Mouse (Mus musculus) heart, postnatal 0 days (tissue): ENCODE measurements around the gene Adamtsl1. TPM values are rescaled to one million over a fixed set of nuclear protein-coding genes. Genes with fewer than 3 reads are reported as not detected.

Experiments
- ATAC-seq: fragments of 200-750 bp; cut with Nextera tagmentation; 2 replicates; pipeline ENCODE4 v1.8.0; 2017; ENCODE audit warnings: low read depth, moderate number of reproducible peaks, moderate library complexity; ENCODE audit not compliant: insufficient read depth
- DNase-seq: peaks from one replicate; pipeline ENCODE4 v3.0.0-alpha.2; 2016; ENCODE audit warnings: low spot score
- H3K27ac ChIP-seq: fragments of 300-500 bp; sonication (generic); 2 replicates; pipeline ENCODE4 v1.5.1; 2014; ENCODE audit warnings: low read depth, mild to moderate bottlenecking
- H3K27me3 ChIP-seq: fragments of 300-500 bp; sonication (generic); 2 replicates; pipeline ENCODE4 v1.6.1; 2014; ENCODE audit warnings: low read length, mixed read lengths; ENCODE audit not compliant: control insufficient read depth, insufficient read depth
- H3K36me3 ChIP-seq: fragments of 300-500 bp; sonication (generic); replicated peaks from 2 replicates; pipeline ENCODE4 v1.6.1; 2014; ENCODE audit warnings: low read length, mixed read lengths; ENCODE audit not compliant: control insufficient read depth, insufficient read depth
- H3K4me1 ChIP-seq: fragments of 300-500 bp; sonication (generic); 2 replicates; pipeline ENCODE4 v1.6.1; 2014; ENCODE audit warnings: antibody characterized with exemption; ENCODE audit not compliant: control insufficient read depth, insufficient read depth
- H3K4me2 ChIP-seq: fragments of 300-500 bp; sonication (generic); 2 replicates; pipeline ENCODE4 v1.6.1; 2014; ENCODE audit warnings: low read depth, mild to moderate bottlenecking, low read length, moderate library complexity
- H3K4me3 ChIP-seq: fragments of 300-500 bp; sonication (generic); 2 replicates; pipeline ENCODE4 v1.5.1; 2014; ENCODE audit warnings: low read depth, low read length
- H3K9ac ChIP-seq: fragments of 300-500 bp; sonication (generic); replicated peaks from 2 replicates; pipeline ENCODE4 v1.6.1; 2014; ENCODE audit warnings: low read depth, low read length, mixed read lengths
- H3K9me3 ChIP-seq: fragments of 300-500 bp; sonication (generic); replicated peaks from 2 replicates; pipeline ENCODE4 v1.6.1; 2016; ENCODE audit warnings: low read length; ENCODE audit not compliant: control insufficient read depth
- CTCF ChIP-seq: IDR thresholded peaks from 2 replicates; pipeline ENCODE4 v1.5.1; 2016; ENCODE audit warnings: antibody characterized with exemption, control low read depth, low read depth
- EP300 ChIP-seq: IDR thresholded peaks from 2 replicates; pipeline ENCODE4 v1.6.1; 2016; ENCODE audit warnings: antibody characterized with exemption, low read depth
- WGBS: fragments of 180-500 bp; shearing (Covaris S2); extraction: QIAGEN DNeasy Blood & Tissue Kit; methylation state at CpG from one replicate; pipeline ENCODE4 v1.1.7; 2014; 5-methylcytosine and 5-hydroxymethylcytosine counted together
- polyA plus RNA-seq: library from polyadenylated mRNA; unstranded; fragments of >200 nt; fragmentation: Nextera tagmentation; extraction: Ambion mirVana; gene quantifications from 2 replicates; pipeline ENCODE4 v1.2.1, GENCODE M21; 2015
- total RNA-seq: library from RNA; depleted of rRNA; stranded (reverse); fragments of >200 nt; gene quantifications from 2 replicates; pipeline ENCODE4 v1.2.3, GENCODE M21; 2014; ENCODE audit warnings: low replicate concordance

Adamtsl1 gene
- total and polyA plus RNA-seq, 2 experiments from 2014 or later = 3.9 to 6.0 TPM

- WGBS = 76% methylated on average over 5 of the region's 5 CpGs
- Histone ChIP-seq H3K9me3 (no peaks in the 10 kb centered on the region), H3K27ac (no peak overlapping the region), H3K36me3 (no peaks in the 10 kb centered on the region), H3K4me1 (no peaks in the 10 kb centered on the region), H3K4me2 (no peak overlapping the region), H3K4me3 (no peak overlapping the region), H3K27me3 (no peaks in the 10 kb centered on the region), H3K9ac (no peak overlapping the region)
- TF ChIP-seq CTCF (no peak), EP300 (no peak)
- no peak for ATAC-seq
- no peak for DNase-seq
These were observed 390.2 kb downstream of the Adamtsl1 start for GRCm38 (mm10) chr4:85904217-85904616.

GRCm38 (mm10) chr4:85916034-85916433 is 402.1 kb downstream of the Adamtsl1 start:
- H3K4me1 ChIP-seq = peaks cover 7% of the 10 kb centered on the region; the same call in 1 of the 2 replicates
- H3K9me3 ChIP-seq = no peaks in the 10 kb centered on the region
- TF ChIP-seq EP300 = no peak
- no peak for TF ChIP-seq CTCF
- H3K36me3 ChIP-seq = no peaks in the 10 kb centered on the region
- no peak overlapping the region for H3K27ac ChIP-seq
- no peak overlapping the region for H3K4me3 ChIP-seq
- no peak overlapping the region for H3K4me2 ChIP-seq
- 12% methylated on average over 2 of the region's 2 CpGs for WGBS
- ATAC-seq (no peak), DNase-seq (no peak)
- no peak overlapping the region for H3K9ac ChIP-seq
- no peaks in the 10 kb centered on the region for H3K27me3 ChIP-seq

GRCm38 (mm10) chr4:85918366-85918765 is 404.4 kb downstream of the Adamtsl1 start:
- Histone ChIP-seq H3K9ac (no peak overlapping the region), H3K27me3 (no peaks in the 10 kb centered on the region), H3K36me3 (no peaks in the 10 kb centered on the region), H3K9me3 (no peaks in the 10 kb centered on the region), H3K4me1 (peaks cover 7% of the 10 kb centered on the region; the same call in 1 of the 2 replicates), H3K4me2 (no peak overlapping the region), H3K27ac (no peak overlapping the region), H3K4me3 (no peak overlapping the region)
- 73% methylated on average over 4 of the region's 4 CpGs for WGBS
- ATAC-seq (no peak), DNase-seq (no peak)
- TF ChIP-seq CTCF (no peak), EP300 (no peak)

- Histone ChIP-seq H3K9me3 (no peaks in the 10 kb centered on the region), H3K4me2 (no peak overlapping the region), H3K36me3 (no peaks in the 10 kb centered on the region), H3K4me3 (no peak overlapping the region), H3K27ac (no peak overlapping the region), H3K4me1 (peaks cover 4% of the 10 kb centered on the region; the same call in 1 of the 2 replicates), H3K9ac (no peak overlapping the region), H3K27me3 (no peaks in the 10 kb centered on the region)
- WGBS = 50% methylated on average over 3 of the region's 3 CpGs
- TF ChIP-seq CTCF (no peak), EP300 (no peak)
- ATAC-seq (no peak), DNase-seq (no peak)
These were observed 406.5 kb downstream of the Adamtsl1 start for GRCm38 (mm10) chr4:85920474-85920873.

- no peak for DNase-seq
- no peak for ATAC-seq
- no peak overlapping the region for H3K27ac ChIP-seq
- TF ChIP-seq EP300 (no peak), CTCF (no peak)
- H3K9ac ChIP-seq = no peak overlapping the region
- H3K4me2 ChIP-seq = no peak overlapping the region
- no peaks in the 10 kb centered on the region for H3K4me1 ChIP-seq
- 88% methylated on average over 4 of the region's 4 CpGs for WGBS
- H3K36me3 ChIP-seq = no peaks in the 10 kb centered on the region
- H3K27me3 ChIP-seq = no peaks in the 10 kb centered on the region
- H3K9me3 ChIP-seq = no peaks in the 10 kb centered on the region
- no peak overlapping the region for H3K4me3 ChIP-seq
These were observed 408.8 kb downstream of the Adamtsl1 start for GRCm38 (mm10) chr4:85922741-85923140.

GRCm38 (mm10) chr4:85932129-85932528 is 418.2 kb downstream of the Adamtsl1 start:
- Histone ChIP-seq H3K4me2 (no peak overlapping the region), H3K9me3 (no peaks in the 10 kb centered on the region), H3K27me3 (no peaks in the 10 kb centered on the region), H3K27ac (no peak overlapping the region), H3K4me3 (no peak overlapping the region), H3K4me1 (no peaks in the 10 kb centered on the region), H3K36me3 (no peaks in the 10 kb centered on the region), H3K9ac (no peak overlapping the region)
- DNase-seq (no peak), ATAC-seq (no peak)
- TF ChIP-seq EP300 = no peak
- peak; percentile 26; the same call in 1 of the 2 replicates for TF ChIP-seq CTCF
